ENCODE assay signal across 11 mouse cellular contexts in genomic region chr8:118701312-118701880, GRCm38 (mm10).
DNase-seq lines count a peak whose midpoint lies in the region; ATAC-seq and TF ChIP-seq lines count a peak whose summit lies in the region.
"Had no signal": no experiment of that assay in that cellular context is flagged by ENCODE, and none has a peak within 500 bp of the region (broad histone marks: within the 10 kb centered on the region; RNA-seq: fewer than 3 reads in every experiment).

No protein-coding gene starts in this region.

- H3K9me3 ChIP-seq in liver, postnatal 0 days (ENCODE audit: low read length), result 0 out of 2 replicates have a peak, but pooled peaks cover 2% of the 10 kb centered on the region
- H3K9me3 ChIP-seq in midbrain, postnatal 0 days (ENCODE audit: low read length), result no peaks in the 10 kb centered on the region

- no peak overlapping the region for H3K27ac ChIP-seq in kidney, adult 2 months (ENCODE audit: insufficient read depth, low read depth, low read length)
- H3K27ac ChIP-seq in liver, postnatal 0 days (ENCODE audit: low read depth), result no peak overlapping the region
- H3K27ac ChIP-seq in midbrain, postnatal 0 days (ENCODE audit: low read depth, low read length), result no peak overlapping the region
- H3K27ac ChIP-seq: forebrain, embryonic 10.5 days; kidney, postnatal 0 days had no signal

- H3K9ac ChIP-seq in liver, postnatal 0 days (replicated peaks), result no peak overlapping the region
- no peak overlapping the region for H3K9ac ChIP-seq in midbrain, postnatal 0 days (replicated peaks; ENCODE audit: low read length, poor library complexity, severe bottlenecking)

- TF ChIP-seq EP300 in liver, postnatal 0 days (IDR thresholded peaks at IDR 0.05; ENCODE audit: low read depth), result no peak

- intact Hi-C loops in heart, postnatal 10 days (cut with DNase I), result loop anchor here (5.0 kb wide), 2 partner anchors 114 to 414 kb away; no protein-coding TSS in a partner anchor

- H3K4me2 ChIP-seq in liver, postnatal 0 days (ENCODE audit: low read depth, low read length), result no peak overlapping the region
- no peak overlapping the region for H3K4me2 ChIP-seq in midbrain, postnatal 0 days (ENCODE audit: low read depth, low read length, poor library complexity, severe bottlenecking)

- no peaks in the 10 kb centered on the region for H3K4me1 ChIP-seq in kidney, adult 2 months (ENCODE audit: control insufficient read depth, insufficient read depth, low read length)
- H3K4me1 ChIP-seq in liver, postnatal 0 days (ENCODE audit: insufficient read depth), result no peaks in the 10 kb centered on the region
- no peaks in the 10 kb centered on the region for H3K4me1 ChIP-seq in midbrain, postnatal 0 days (ENCODE audit: insufficient read depth, low read length)
- H3K4me1 ChIP-seq: forebrain, embryonic 10.5 days had no signal

- no peak for TF ChIP-seq CTCF in kidney, adult 2 months (conservative IDR thresholded peaks at IDR 0.05; ENCODE audit: insufficient read depth, insufficient read length, low read depth, low read length)
- TF ChIP-seq CTCF in liver, postnatal 0 days (IDR thresholded peaks at IDR 0.05; ENCODE audit: low read depth), result no peak
- no peak for TF ChIP-seq CTCF in midbrain, postnatal 0 days (IDR thresholded peaks at IDR 0.05)

- H3K27me3 ChIP-seq in kidney, adult 2 months (replicated peaks; ENCODE audit: control insufficient read depth, insufficient read depth, low read length), result no peaks in the 10 kb centered on the region
- H3K27me3 ChIP-seq in liver, postnatal 0 days (ENCODE audit: insufficient read depth, low read length), result no peaks in the 10 kb centered on the region
- no peaks in the 10 kb centered on the region for H3K27me3 ChIP-seq in midbrain, postnatal 0 days (ENCODE audit: insufficient read depth, low read length)
- H3K27me3 ChIP-seq: CH12.LX had no signal

- peak; percentile 40 for DNase-seq in kidney, adult 2 months
- no peak for DNase-seq in kidney, postnatal 10 days
- peak; percentile 98 for DNase-seq in heart, adult 11 months
- peak; percentile 45 to 48 for DNase-seq in heart, postnatal 10 days
- DNase-seq in liver, postnatal 0 days, result peak; percentile 20
- DNase-seq in MN1 (ENCODE audit: low spot score), result no peak
- DNase-seq in midbrain, postnatal 0 days (ENCODE audit: low spot score), result no peak

- no peaks in the 10 kb centered on the region for H3K36me3 ChIP-seq in kidney, adult 2 months (ENCODE audit: control insufficient read depth, insufficient read depth, low read length)
- H3K36me3 ChIP-seq in liver, postnatal 0 days (replicated peaks; ENCODE audit: insufficient read depth, low read length), result no peaks in the 10 kb centered on the region
- H3K36me3 ChIP-seq in midbrain, postnatal 0 days (ENCODE audit: insufficient read depth, low read length), result no peaks in the 10 kb centered on the region
- H3K36me3 ChIP-seq: forebrain, embryonic 10.5 days had no signal

- WGBS in kidney, adult 2 months, result 50% methylated on average over 22 of the region's 22 CpGs
- 62% methylated on average over 22 of the region's 22 CpGs for WGBS in liver, postnatal 0 days (ENCODE audit: insufficient replicate concordance)
- WGBS in midbrain, postnatal 0 days, result 92% methylated on average over 22 of the region's 22 CpGs

- ATAC-seq in liver, postnatal 0 days, result peak; percentile 57
- no peak for ATAC-seq in megakaryocyte-erythroid progenitor cell, adult 5-6 weeks (replicated peaks; ENCODE audit: low FRiP score, low TSS enrichment, poor library complexity, severe bottlenecking)
- no peak for ATAC-seq in midbrain, postnatal 0 days (ENCODE audit: low FRiP score)

- TF ChIP-seq POLR2A in kidney, adult 2 months (IDR thresholded peaks at IDR 0.05; ENCODE audit: low read depth, low read length), result no peak

- H3K4me3 ChIP-seq in kidney, adult 2 months (ENCODE audit: insufficient read depth, low read depth, low read length), result no peak overlapping the region
- H3K4me3 ChIP-seq in liver, postnatal 0 days (ENCODE audit: low read depth, low read length), result no peak overlapping the region
- H3K4me3 ChIP-seq in midbrain, postnatal 0 days (ENCODE audit: low read depth, low read length), result no peak overlapping the region
- H3K4me3 ChIP-seq: forebrain, embryonic 10.5 days had no signal

Comparison
In these comparisons a context has a peak if more than half of its experiments do, and no peak if none do; other contexts are left out.
1. DNase-seq: peak in kidney, adult 2 months (single experiment), heart, adult 11 months (single experiment), heart, postnatal 10 days (2 of 2) and liver, postnatal 0 days (single experiment); none in kidney, postnatal 10 days (single experiment), MN1 (single experiment) and midbrain, postnatal 0 days (single experiment).